Mouse (Mus musculus): ENCODE data around the gene Ankrd36.

- no peak for TF ChIP-seq POLR2A (IDR thresholded peaks at IDR 0.05; ENCODE audit: low read depth, low read length)
- TF ChIP-seq CTCF (IDR thresholded peaks at IDR 0.05; ENCODE audit: extremely low read depth, insufficient read length, insufficient replicate concordance, low read depth, low read length): no peak
Measured at GRCm38 (mm10) chr11:5703341-5703740, 133.9 kb downstream of the Ankrd36 start.

Data from small intestine, adult 2 months (tissue).